Mouse (Mus musculus) bone marrow, adult 2 months (tissue): Measurements from ENCODE around the gene Gm20721.

ENCODE experiments used
- CTCF ChIP-seq: fragments of 200-500 bp; IDR thresholded peaks from 2 replicates; pipeline ENCODE4 v1.5.1; 2011; ENCODE audit warnings: low read length, control low read depth; ENCODE audit not compliant: control insufficient read depth, insufficient read depth
- POLR2A ChIP-seq: fragments of 200-500 bp; IDR thresholded peaks from 2 replicates; pipeline ENCODE4 v1.6.1; 2011; ENCODE audit warnings: low read depth, mild to moderate bottlenecking, control low read depth, low read length, borderline replicate concordance; ENCODE audit not compliant: control insufficient read depth

- no peak for TF ChIP-seq CTCF
- peak; percentile 39; the same call in 1 of the 2 replicates for TF ChIP-seq POLR2A
Observed at GRCm38 (mm10) chr2:174329663-174330615, 16.6 kb downstream of the Gm20721 start.
